Mouse (Mus musculus) bone marrow macrophage, adult 2 months (primary cell): ENCODE measurements around the gene Trp53inp2. TPM values are rescaled to one million over a fixed set of nuclear protein-coding genes. Genes with fewer than 3 reads are reported as not detected.

Experiments
- H3K27ac ChIP-seq: 2 replicates; pipeline ENCODE4 v1.5.1; 2012; ENCODE audit warnings: low read depth, low read length; ENCODE audit not compliant: insufficient read depth
- H3K4me1 ChIP-seq: 2 replicates; pipeline ENCODE4 v1.6.1; 2012; ENCODE audit warnings: low read length; ENCODE audit not compliant: control insufficient read depth, insufficient read depth
- H3K4me3 ChIP-seq: 2 replicates; pipeline ENCODE4 v1.5.1; 2012; ENCODE audit warnings: mild to moderate bottlenecking, low read length, moderate library complexity; ENCODE audit not compliant: insufficient read depth
- CTCF ChIP-seq: IDR thresholded peaks from 2 replicates; pipeline ENCODE4 v1.5.1; 2012; ENCODE audit warnings: low read depth, mild to moderate bottlenecking, low read length, moderate library complexity
- POLR2A ChIP-seq: IDR thresholded peaks from 2 replicates; pipeline ENCODE4 v1.6.1; 2012; ENCODE audit warnings: mild to moderate bottlenecking, low read depth, low read length, borderline replicate concordance
- polyA plus RNA-seq: library from polyadenylated mRNA; stranded (reverse); fragments of >200 nt; gene quantifications from 2 replicates; pipeline ENCODE4 v1.2.4, GENCODE M21; 2012; ENCODE audit not compliant: missing spikeins, insufficient read depth, insufficient read length

Gene Trp53inp2
- polyA plus RNA-seq, 1 experiment: 63.1 TPM

DNA sequence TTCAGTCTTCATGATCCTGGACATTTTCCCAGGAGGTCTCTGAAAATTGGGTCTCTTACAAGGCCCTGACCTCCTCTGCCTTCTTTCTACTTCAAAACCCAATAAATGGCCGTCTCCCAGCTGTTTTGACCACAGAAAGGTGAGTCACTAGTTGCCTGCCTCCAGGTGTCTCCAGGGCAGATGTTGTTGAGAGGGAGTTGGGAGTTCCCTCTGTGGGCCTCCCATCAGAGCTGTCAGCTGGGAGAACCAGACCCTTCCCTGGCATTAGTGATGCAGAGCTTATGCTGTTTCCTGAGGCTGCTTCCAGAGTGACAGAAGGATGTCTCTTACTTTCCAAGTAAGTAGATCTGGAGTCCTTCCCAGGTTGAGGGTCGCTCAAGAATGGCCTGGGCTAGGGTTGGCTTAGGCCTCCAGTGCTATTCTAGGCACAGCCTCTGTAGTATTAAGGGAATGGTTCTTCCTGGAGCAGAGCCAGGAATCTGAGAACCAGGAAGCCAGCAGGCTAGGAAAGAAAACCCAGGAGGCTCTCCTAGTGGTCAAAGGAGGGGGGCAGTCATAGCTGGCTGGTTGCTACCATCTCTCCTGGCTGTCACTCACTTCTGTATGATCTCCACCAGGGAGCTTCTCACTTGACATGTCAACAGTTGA is 2.1 kb downstream of the Trp53inp2 start:
- Histone ChIP-seq H3K4me1 (peaks cover 15% of the 10 kb centered on the region), H3K4me3 (no peak overlapping the region), H3K27ac (no peak overlapping the region)
- no peak for TF ChIP-seq POLR2A
- TF ChIP-seq CTCF: no peak

DNA sequence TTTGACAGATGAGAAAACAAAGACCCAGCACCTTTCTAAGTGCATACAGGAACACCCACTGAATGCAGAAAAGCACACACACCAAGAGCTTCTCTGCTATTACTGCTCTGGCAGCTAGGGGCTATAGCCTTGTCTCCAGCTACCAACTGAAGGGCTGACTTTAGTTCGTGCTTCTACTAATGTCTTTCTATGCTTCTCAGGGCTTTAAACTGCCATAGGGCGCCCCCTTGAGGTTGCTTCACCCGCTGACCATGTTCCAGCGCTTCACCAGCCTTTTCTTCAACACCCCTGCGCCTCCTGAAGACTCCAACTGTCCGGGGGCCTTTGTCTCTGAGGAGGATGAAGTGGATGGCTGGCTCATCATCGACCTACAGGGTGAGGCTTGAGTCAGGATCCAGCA is 4.2 kb downstream of the Trp53inp2 start:
- no peak overlapping the region for H3K27ac ChIP-seq

DNA sequence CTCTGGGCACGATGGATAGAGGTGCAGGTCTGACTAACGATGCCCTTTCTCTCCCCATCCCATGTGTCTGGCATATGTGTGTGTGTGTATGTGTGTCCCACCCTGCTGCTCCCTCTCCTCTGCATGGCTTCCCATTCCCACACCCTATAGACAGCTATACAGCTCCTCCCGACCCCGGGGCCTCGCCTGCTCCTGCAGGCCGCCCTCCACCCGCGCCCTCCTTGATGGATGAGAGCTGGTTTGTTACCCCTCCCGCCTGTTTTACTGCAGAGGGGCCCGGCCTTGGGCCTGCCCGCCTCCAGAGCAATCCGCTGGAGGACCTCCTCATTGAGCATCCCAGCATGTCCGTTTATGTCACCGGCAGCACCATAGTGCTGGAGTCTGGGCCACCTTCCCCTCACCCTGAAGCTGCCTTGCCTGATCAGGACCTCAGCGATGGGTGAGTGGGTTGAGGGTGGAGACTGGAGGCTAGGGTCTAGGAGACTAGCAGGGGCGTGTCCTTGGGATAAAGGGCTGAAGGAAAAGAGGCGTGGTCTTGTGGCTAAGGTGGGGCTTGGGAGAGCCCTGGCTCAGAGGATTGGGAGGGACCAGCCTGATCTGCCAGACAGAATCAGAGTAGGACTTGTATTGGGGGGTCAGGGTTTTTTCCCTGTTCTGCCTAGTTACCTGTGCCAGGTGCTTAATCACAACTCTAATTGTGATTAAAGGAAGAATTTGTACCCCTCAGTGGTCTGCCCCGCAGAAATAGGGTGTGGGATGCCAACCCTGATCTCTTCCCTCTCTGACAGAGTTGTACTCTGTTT is 5.1 kb downstream of the Trp53inp2 start:
- Histone ChIP-seq H3K4me1 (peaks cover 15% of the 10 kb centered on the region), H3K4me3 (no peak overlapping the region), H3K27ac (no peak overlapping the region)
- TF ChIP-seq POLR2A (no peak), CTCF (no peak)

More for the DNA sequence above, 4.2 kb downstream of the Trp53inp2 start:
- Histone ChIP-seq H3K4me3 (no peak overlapping the region), H3K4me1 (peaks cover 15% of the 10 kb centered on the region)
- peak; percentile 78 for TF ChIP-seq CTCF
- no peak for TF ChIP-seq POLR2A

DNA sequence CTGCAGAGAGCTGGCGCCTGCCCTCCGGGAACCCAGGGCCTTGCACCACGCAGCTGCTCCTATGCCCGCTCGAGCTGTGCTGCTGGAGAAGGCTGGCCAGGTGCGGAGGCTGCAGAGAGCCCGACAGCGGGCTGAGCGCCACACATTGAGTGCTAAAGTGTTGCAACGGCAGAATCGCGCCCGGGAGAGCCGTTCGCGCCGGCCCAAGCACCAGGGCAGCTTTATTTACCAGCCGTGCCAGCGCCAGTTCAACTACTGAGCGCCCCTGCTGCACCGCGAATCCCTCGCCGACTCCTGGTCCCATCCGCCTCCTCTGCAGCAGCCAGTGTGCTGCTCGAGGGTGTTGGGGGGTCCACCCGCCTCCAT is 5.7 kb downstream of the Trp53inp2 start:
- TF ChIP-seq CTCF (no peak), POLR2A (no peak)
- H3K4me3 ChIP-seq: no peak overlapping the region
- H3K4me1 ChIP-seq: peaks cover 13% of the 10 kb centered on the region
- no peak overlapping the region for H3K27ac ChIP-seq

DNA sequence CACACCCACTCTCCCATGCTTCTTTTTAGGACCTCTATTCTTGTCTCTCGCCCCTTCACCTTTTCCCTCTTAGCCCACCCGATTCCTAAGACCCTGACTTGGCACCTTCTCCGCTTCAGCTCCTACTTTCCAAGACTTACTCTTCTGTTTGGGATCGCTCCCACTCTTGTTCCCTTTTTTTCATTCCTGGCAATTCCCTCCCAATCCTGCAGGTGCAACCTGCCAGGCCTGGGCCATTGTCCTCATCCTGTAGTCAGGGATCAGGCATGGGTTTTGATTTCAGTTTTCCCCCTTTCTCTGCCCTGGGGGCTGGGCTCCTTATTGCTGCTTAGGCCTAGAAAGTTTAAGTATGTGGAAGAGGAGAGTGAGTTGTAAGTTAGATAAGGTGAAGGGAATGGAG is 6.2 kb downstream of the Trp53inp2 start:
- H3K27ac ChIP-seq: no peak overlapping the region
- TF ChIP-seq POLR2A: no peak
- no peak for TF ChIP-seq CTCF
- peaks cover 13% of the 10 kb centered on the region for H3K4me1 ChIP-seq
- H3K4me3 ChIP-seq: no peak overlapping the region

DNA sequence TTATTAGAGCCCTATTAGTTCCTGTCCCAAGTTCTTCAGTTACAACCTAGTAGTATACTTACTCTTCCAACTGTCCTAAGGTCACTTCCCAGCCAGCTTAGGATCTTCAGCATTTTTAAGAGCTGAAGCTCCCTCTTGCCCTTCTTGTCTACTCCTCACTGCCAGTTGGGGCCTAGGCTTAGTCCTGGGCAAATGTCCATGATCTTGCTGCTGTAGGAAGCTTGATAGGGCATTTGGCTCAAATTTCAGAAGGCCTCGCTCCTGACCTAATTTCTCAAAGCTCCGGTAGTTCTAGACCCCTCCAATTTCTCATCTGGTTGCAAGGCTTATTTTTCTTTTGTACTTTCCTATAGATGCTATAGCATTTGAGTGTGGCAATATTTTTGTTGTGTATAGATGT is 7.7 kb downstream of the Trp53inp2 start:
- no peak overlapping the region for H3K4me3 ChIP-seq
- H3K27ac ChIP-seq: no peak overlapping the region
- TF ChIP-seq POLR2A (no peak), CTCF (no peak)
- H3K4me1 ChIP-seq: peaks cover 2% of the 10 kb centered on the region; the same call in 1 of the 2 replicates

DNA sequence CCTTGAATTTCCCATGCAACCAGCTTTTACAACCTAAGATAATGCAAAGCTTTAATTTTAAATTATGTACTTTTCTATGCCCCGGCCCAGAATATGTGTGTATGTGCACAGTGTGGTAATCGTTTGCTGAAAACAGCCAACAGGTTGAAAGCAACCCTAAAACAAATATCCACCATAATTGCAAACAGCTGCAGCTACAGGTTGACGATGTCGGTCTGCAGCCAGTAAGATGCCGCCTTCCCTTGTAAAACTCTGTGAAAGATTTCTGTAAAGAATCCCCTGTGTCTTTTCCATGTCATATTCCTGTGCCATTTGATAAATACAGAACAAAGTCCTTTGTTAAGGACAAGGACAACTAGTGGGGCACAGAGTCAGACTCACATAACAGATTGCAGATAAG is 13.7 kb downstream of the Trp53inp2 start:
- Histone ChIP-seq H3K4me1 (peaks cover 4% of the 10 kb centered on the region; the same call in 1 of the 2 replicates), H3K27ac (no peak overlapping the region), H3K4me3 (no peak overlapping the region)
- TF ChIP-seq POLR2A: no peak
- TF ChIP-seq CTCF: no peak

DNA sequence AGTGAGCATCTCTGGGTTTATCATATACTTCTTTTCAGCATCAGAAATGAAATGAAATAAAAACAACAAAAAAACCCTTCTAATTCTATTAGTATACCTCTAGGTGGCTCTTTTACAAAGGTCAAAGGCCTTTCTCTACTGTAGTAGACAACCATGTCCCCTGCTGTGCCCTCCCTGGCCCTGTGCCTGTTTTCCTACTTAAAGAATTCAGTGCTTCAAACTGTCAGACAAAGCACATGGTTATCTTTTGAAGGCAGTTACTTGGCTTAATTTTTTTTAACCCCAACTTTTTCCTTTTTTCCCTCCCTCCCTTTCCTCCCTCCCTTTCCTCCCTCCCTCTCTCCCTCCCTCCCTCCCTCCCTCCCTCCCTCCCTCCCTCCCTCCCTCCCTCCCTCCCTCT is 19.4 kb downstream of the Trp53inp2 start:
- peaks cover 32% of the 10 kb centered on the region for H3K4me1 ChIP-seq
- TF ChIP-seq POLR2A: no peak
- no peak for TF ChIP-seq CTCF
- H3K27ac ChIP-seq: no peak overlapping the region
- H3K4me3 ChIP-seq: no peak overlapping the region

DNA sequence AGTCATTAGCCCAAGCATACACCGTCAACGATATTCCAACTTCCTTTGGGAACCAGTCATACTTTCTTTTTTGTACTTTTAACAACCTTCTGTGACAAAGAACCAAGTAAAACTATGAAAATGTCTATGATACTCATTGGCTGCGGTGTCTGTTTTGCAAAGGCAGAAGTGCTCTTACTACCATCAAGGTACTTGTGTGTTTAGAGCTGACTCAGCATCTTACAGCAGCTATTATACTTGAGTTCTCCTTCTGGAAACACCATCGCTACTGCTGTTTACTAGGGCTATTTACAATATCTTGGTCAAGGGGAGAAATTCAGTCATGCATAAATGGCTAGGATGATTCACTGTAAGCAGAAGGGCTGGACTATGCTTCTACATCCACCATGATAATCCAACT is 21.1 kb downstream of the Trp53inp2 start:
- Histone ChIP-seq H3K4me3 (no peak overlapping the region), H3K27ac (no peak overlapping the region), H3K4me1 (peaks cover 48% of the 10 kb centered on the region)
- TF ChIP-seq CTCF (no peak), POLR2A (no peak)

DNA sequence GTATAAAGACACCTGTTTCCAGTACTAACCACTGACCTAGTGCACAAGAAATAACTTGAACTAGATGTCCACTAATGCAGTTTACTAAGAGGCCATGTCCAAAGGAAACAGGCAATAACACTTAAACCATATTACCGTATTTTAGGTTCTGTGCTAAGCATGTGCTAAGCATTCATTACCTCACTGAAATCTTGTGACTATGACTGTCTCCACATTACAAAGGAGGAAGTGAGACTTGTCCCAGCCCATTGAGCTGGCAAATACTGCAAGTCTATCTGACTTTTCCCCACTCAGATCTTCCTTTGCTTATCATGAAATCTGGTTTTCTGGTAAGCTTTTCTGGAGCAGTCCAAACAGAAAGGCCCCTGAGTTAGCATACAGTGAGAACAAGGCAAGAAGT is 23.8 kb downstream of the Trp53inp2 start:
- Histone ChIP-seq H3K27ac (peak overlapping the region; percentile 100), H3K4me1 (peaks cover 47% of the 10 kb centered on the region)
- TF ChIP-seq POLR2A: no peak
- no peak for TF ChIP-seq CTCF

More for the DNA sequence above, 23.8 kb downstream of the Trp53inp2 start:
- no peak overlapping the region for H3K4me3 ChIP-seq
